Comparison of ENCODE assay signal across 8 mouse cellular contexts in genomic region chr2:131206778-131207177, GRCm38 (mm10). TPM values are rescaled to one million over a fixed set of nuclear protein-coding genes. Genes with fewer than 3 reads are reported as not detected.
DNase-seq lines count a peak whose midpoint lies in the region; ATAC-seq and TF ChIP-seq lines count a peak whose summit lies in the region.

Gene Ap5s1, plus strand, starts transcription at chr2:131207078.

- no peak for TF ChIP-seq POLR2A in bone marrow, adult 2 months (IDR thresholded peaks at IDR 0.05; ENCODE audit: borderline replicate concordance, control insufficient read depth, low read depth, low read length)

- no peak within 1 kb of the TSS for H3K4me3 ChIP-seq in kidney, embryonic 16.5 days (ENCODE audit: low read length)
- no peak within 1 kb of the TSS for H3K4me3 ChIP-seq in bone marrow, adult 2 months (replicated peaks; ENCODE audit: control insufficient read depth, low read depth, low read length)
- H3K4me3 ChIP-seq in midbrain, embryonic 14.5 days (replicated peaks; ENCODE audit: low read depth, low read length) = no peak within 1 kb of the TSS

- no peaks in the 10 kb centered on the region for H3K27me3 ChIP-seq in kidney, embryonic 16.5 days (ENCODE audit: insufficient read depth, low read length)
- H3K27me3 ChIP-seq in midbrain, embryonic 14.5 days (ENCODE audit: control insufficient read depth, insufficient read depth, low read length) = no peaks in the 10 kb centered on the region

- WGBS in kidney, embryonic 16.5 days = 75% methylated on average over 4 of the region's 4 CpGs
- WGBS in bone marrow, adult 2 months = 62% methylated on average over 4 of the region's 4 CpGs
- 84% methylated on average over 4 of the region's 4 CpGs for WGBS in midbrain, embryonic 14.5 days

- no peak within 1 kb of the TSS for H3K4me2 ChIP-seq in kidney, embryonic 16.5 days (replicated peaks; ENCODE audit: low read depth, low read length)
- no peak within 1 kb of the TSS for H3K4me2 ChIP-seq in midbrain, embryonic 14.5 days (ENCODE audit: low read length)

- ATAC-seq in kidney, embryonic 16.5 days (ENCODE audit: low FRiP score, low TSS enrichment) = no peak
- no peak for ATAC-seq in midbrain, embryonic 14.5 days (ENCODE audit: low FRiP score, low TSS enrichment)

- no peak for DNase-seq in kidney, postnatal 36 days
- DNase-seq in gastrocnemius, postnatal 4 days (ENCODE audit: low spot score in 2 of 2) = no peak
- no peak for DNase-seq in layer of hippocampus, postnatal 10 days (ENCODE audit: low spot score in 2 of 2)
- DNase-seq in midbrain, embryonic 14.5 days = no peak
- DNase-seq in ovary, postnatal 10 days (ENCODE audit: low spot score) = no peak
- DNase-seq in urinary bladder, adult 18-20 months (ENCODE audit: low spot score in 2 of 2) = no peak

- H3K9ac ChIP-seq in kidney, embryonic 16.5 days (replicated peaks; ENCODE audit: low read length) = no peak within 1 kb of the TSS
- no peak within 1 kb of the TSS for H3K9ac ChIP-seq in midbrain, embryonic 14.5 days (replicated peaks; ENCODE audit: low read length)

- no peaks in the 10 kb centered on the region for H3K36me3 ChIP-seq in kidney, embryonic 16.5 days (ENCODE audit: insufficient read depth, low read length)
- H3K36me3 ChIP-seq in midbrain, embryonic 14.5 days (ENCODE audit: control insufficient read depth, insufficient read depth, low read length) = no peaks in the 10 kb centered on the region

- peaks cover 25% of the 10 kb centered on the region for H3K4me1 ChIP-seq in kidney, embryonic 16.5 days (ENCODE audit: insufficient read depth, low read length)
- peaks cover 9% of the 10 kb centered on the region for H3K4me1 ChIP-seq in bone marrow, adult 2 months (ENCODE audit: control insufficient read depth, insufficient read depth, low read length)
- peaks cover 7% of the 10 kb centered on the region for H3K4me1 ChIP-seq in midbrain, embryonic 14.5 days (ENCODE audit: control insufficient read depth, insufficient read depth, low read length)

- TF ChIP-seq CTCF in bone marrow, adult 2 months (IDR thresholded peaks at IDR 0.05; ENCODE audit: control insufficient read depth, insufficient read depth, low read length) = no peak

- H3K27ac ChIP-seq in kidney, embryonic 16.5 days (ENCODE audit: low read length) = no peak within 1 kb of the TSS
- H3K27ac ChIP-seq in bone marrow, adult 2 months (ENCODE audit: control insufficient read depth, insufficient read depth, low read depth, low read length, poor library complexity) = peak within 1 kb of the TSS; percentile 12; the same call in 1 of the 2 replicates
- no peak within 1 kb of the TSS for H3K27ac ChIP-seq in midbrain, embryonic 14.5 days (replicated peaks; ENCODE audit: low read depth, low read length)

- H3K9me3 ChIP-seq in kidney, embryonic 16.5 days (ENCODE audit: low read length) = no peaks in the 10 kb centered on the region
- H3K9me3 ChIP-seq in midbrain, embryonic 14.5 days (ENCODE audit: control insufficient read depth, low read length) = no peaks in the 10 kb centered on the region

RNA-seq across cellular contexts. Expression of gene Ap5s1, which starts in this region (rescaled TPM):
- 30.2 and 30.9 TPM in 2 replicates for polyA plus RNA-seq in kidney, embryonic 16.5 days (2015; fragmentation: Nextera tagmentation; extraction: Ambion mirVana)
- 12.1 and 14.5 TPM in 2 replicates for polyA plus RNA-seq in bone marrow, adult 2 months (2011; ENCODE audit: insufficient read depth, insufficient read length, low replicate concordance, missing spikeins)
- total RNA-seq in gastrocnemius, postnatal 4 days (2021) = 10 to 100 TPM; 17.4 to 21.7 TPM
- total RNA-seq in layer of hippocampus, postnatal 10 days (2021) = 10 to 100 TPM; 21.0 to 22.4 TPM
- 32.5 and 34.3 TPM in 2 replicates for polyA plus RNA-seq in midbrain, embryonic 14.5 days (2014; fragmentation: Nextera tagmentation; extraction: Ambion mirVana)
